In the genomic region with DNA sequence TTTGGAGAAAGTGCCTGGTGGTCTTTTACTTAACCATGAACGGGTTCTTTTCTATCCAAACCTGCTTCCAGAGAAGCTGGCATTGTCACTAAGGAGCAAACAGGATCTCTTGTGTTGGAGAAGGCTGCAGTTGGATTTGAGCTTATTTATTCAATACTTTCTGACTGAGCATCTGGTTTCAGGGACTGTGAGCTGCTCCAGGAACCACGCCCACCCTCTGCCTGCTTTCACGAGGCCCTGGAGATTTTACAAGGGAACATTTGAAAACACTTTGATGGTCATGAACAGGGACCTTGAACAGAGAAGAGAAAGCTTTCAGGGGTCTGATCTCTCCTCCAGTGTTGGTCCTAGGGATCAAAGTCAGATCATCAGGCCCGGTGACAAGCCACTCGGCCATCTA, we compare ENCODE assay signal across 10 mouse cellular contexts.
DNase-seq lines count a peak whose midpoint lies in the region; ATAC-seq and TF ChIP-seq lines count a peak whose summit lies in the region.
"Had no signal": no experiment of that assay in that cellular context is flagged by ENCODE, and none has a peak within 500 bp of the region (broad histone marks: within the 10 kb centered on the region; RNA-seq: fewer than 3 reads in every experiment).

No protein-coding gene starts in this region.

- H3K4me2 ChIP-seq in embryonic facial prominence, embryonic 12.5 days (replicated peaks): no peak overlapping the region
- H3K4me2 ChIP-seq in heart, postnatal 0 days (ENCODE audit: low read depth, low read length): no peak overlapping the region
- peak overlapping the region; percentile 54; the same call in 1 of the 2 replicates for H3K4me2 ChIP-seq in liver, embryonic 13.5 days
- no peak overlapping the region for H3K4me2 ChIP-seq in intestine, postnatal 0 days (replicated peaks; ENCODE audit: low read depth)
- H3K4me2 ChIP-seq: forebrain, embryonic 15.5 days had no signal

- WGBS in heart, adult 2 months: 59% methylated on average over 5 of the region's 5 CpGs
- WGBS in embryonic facial prominence, embryonic 12.5 days: 46% methylated on average over 5 of the region's 5 CpGs
- WGBS in heart, postnatal 0 days: 69% methylated on average over 5 of the region's 5 CpGs
- 42% methylated on average over 5 of the region's 5 CpGs for WGBS in liver, embryonic 13.5 days (ENCODE audit: insufficient replicate concordance)
- WGBS in intestine, postnatal 0 days: 62% methylated on average over 5 of the region's 5 CpGs

- TF ChIP-seq POLR2A in heart, adult 2 months (IDR thresholded peaks at IDR 0.05; ENCODE audit: insufficient read depth, low read depth, low read length): no peak

- H3K9me3 ChIP-seq in embryonic facial prominence, embryonic 12.5 days: no peaks in the 10 kb centered on the region
- no peaks in the 10 kb centered on the region for H3K9me3 ChIP-seq in heart, postnatal 0 days (replicated peaks; ENCODE audit: control insufficient read depth, low read length)
- H3K9me3 ChIP-seq in liver, embryonic 13.5 days (replicated peaks): no peaks in the 10 kb centered on the region
- no peaks in the 10 kb centered on the region for H3K9me3 ChIP-seq in intestine, postnatal 0 days (ENCODE audit: control insufficient read depth)
- H3K9me3 ChIP-seq: forebrain, embryonic 15.5 days had no signal

- no peaks in the 10 kb centered on the region for H3K79me2 ChIP-seq in heart, adult 2 months (replicated peaks; ENCODE audit: control insufficient read depth, insufficient read depth, low read length)

- no peak for ATAC-seq in embryonic facial prominence, embryonic 12.5 days (ENCODE audit: insufficient number of reproducible peaks, insufficient read depth, low FRiP score, low TSS enrichment)
- no peak for ATAC-seq in heart, postnatal 0 days (ENCODE audit: insufficient read depth, low read depth)
- no peak for ATAC-seq in liver, embryonic 13.5 days (ENCODE audit: low read depth)
- no peak for ATAC-seq in intestine, postnatal 0 days
- ATAC-seq: forebrain, embryonic 15.5 days had no signal

- H3K27ac ChIP-seq in heart, adult 2 months: peak overlapping the region; percentile 55
- 0 out of 2 replicates have a peak overlapping the region, but pooled peaks have one; percentile 18 for H3K27ac ChIP-seq in embryonic facial prominence, embryonic 12.5 days
- peak overlapping the region; percentile 47 for H3K27ac ChIP-seq in heart, postnatal 0 days (ENCODE audit: low read depth)
- peak overlapping the region; percentile 98 for H3K27ac ChIP-seq in liver, embryonic 13.5 days
- no peak overlapping the region for H3K27ac ChIP-seq in intestine, postnatal 0 days (ENCODE audit: low read depth, low read length)
- H3K27ac ChIP-seq: forebrain, embryonic 15.5 days had no signal

- H3K4me3 ChIP-seq in heart, adult 2 months: no peak overlapping the region
- no peak overlapping the region for H3K4me3 ChIP-seq in embryonic facial prominence, embryonic 12.5 days
- no peak overlapping the region for H3K4me3 ChIP-seq in heart, postnatal 0 days (ENCODE audit: low read depth, low read length)
- no peak overlapping the region for H3K4me3 ChIP-seq in liver, embryonic 13.5 days (replicated peaks)
- no peak overlapping the region for H3K4me3 ChIP-seq in intestine, postnatal 0 days (ENCODE audit: low read depth, low read length)
- H3K4me3 ChIP-seq: forebrain, embryonic 15.5 days had no signal

- TF ChIP-seq CTCF in heart, adult 2 months (IDR thresholded peaks at IDR 0.05): no peak
- TF ChIP-seq CTCF in heart, postnatal 0 days (IDR thresholded peaks at IDR 0.05; ENCODE audit: low read depth): no peak
- TF ChIP-seq CTCF in intestine, postnatal 0 days (IDR thresholded peaks at IDR 0.05; ENCODE audit: low read depth): no peak

- peak; percentile 49 to 64 for DNase-seq in heart, adult 2 months
- DNase-seq in heart, postnatal 36 days: no peak
- DNase-seq in heart, postnatal 0 days (ENCODE audit: low spot score): no peak
- DNase-seq in liver, embryonic 13.5 days: no peak
- DNase-seq in spleen, postnatal 14 days (ENCODE audit: low spot score in 2 of 2): no peak
- DNase-seq in adrenal gland, postnatal 36 days: no peak
- DNase-seq: embryo, embryonic 11 days had no signal

- TF ChIP-seq EP300 in heart, adult 2 months (IDR thresholded peaks at IDR 0.05; ENCODE audit: insufficient read depth, low read depth, low read length): no peak
- TF ChIP-seq EP300 in heart, postnatal 0 days (IDR thresholded peaks at IDR 0.05; ENCODE audit: low read depth): no peak

- no peaks in the 10 kb centered on the region for H3K27me3 ChIP-seq in heart, adult 2 months (ENCODE audit: control insufficient read depth, insufficient read depth, low read length)
- no peaks in the 10 kb centered on the region for H3K27me3 ChIP-seq in embryonic facial prominence, embryonic 12.5 days
- no peaks in the 10 kb centered on the region for H3K27me3 ChIP-seq in heart, postnatal 0 days (ENCODE audit: control insufficient read depth, insufficient read depth, low read length)
- no peaks in the 10 kb centered on the region for H3K27me3 ChIP-seq in liver, embryonic 13.5 days
- H3K27me3 ChIP-seq in intestine, postnatal 0 days (replicated peaks; ENCODE audit: control insufficient read depth, insufficient read depth, low read length): no peaks in the 10 kb centered on the region
- H3K27me3 ChIP-seq: forebrain, embryonic 15.5 days had no signal

- peaks cover 5% of the 10 kb centered on the region for H3K4me1 ChIP-seq in heart, adult 2 months (ENCODE audit: control insufficient read depth, insufficient read depth, low read length)
- H3K4me1 ChIP-seq in embryonic facial prominence, embryonic 12.5 days: peaks cover 40% of the 10 kb centered on the region
- no peaks in the 10 kb centered on the region for H3K4me1 ChIP-seq in heart, postnatal 0 days (ENCODE audit: control insufficient read depth, insufficient read depth)
- H3K4me1 ChIP-seq in liver, embryonic 13.5 days (replicated peaks): peaks cover 91% of the 10 kb centered on the region
- no peaks in the 10 kb centered on the region; the same call in 1 of the 2 replicates for H3K4me1 ChIP-seq in intestine, postnatal 0 days (replicated peaks; ENCODE audit: control insufficient read depth, insufficient read depth, low read length)
- H3K4me1 ChIP-seq: forebrain, embryonic 15.5 days had no signal

- H3K9ac ChIP-seq in heart, adult 2 months (ENCODE audit: low read depth, low read length): no peak overlapping the region
- H3K9ac ChIP-seq in embryonic facial prominence, embryonic 12.5 days: no peak overlapping the region
- H3K9ac ChIP-seq in heart, postnatal 0 days (replicated peaks; ENCODE audit: low read depth, low read length): no peak overlapping the region
- H3K9ac ChIP-seq in liver, embryonic 13.5 days: peak overlapping the region; percentile 58
- H3K9ac ChIP-seq in intestine, postnatal 0 days (ENCODE audit: low read depth, low read length): no peak overlapping the region
- H3K9ac ChIP-seq: forebrain, embryonic 15.5 days had no signal

- no peaks in the 10 kb centered on the region for H3K36me3 ChIP-seq in heart, adult 2 months (ENCODE audit: control insufficient read depth, insufficient read depth, low read length)
- H3K36me3 ChIP-seq in embryonic facial prominence, embryonic 12.5 days: no peaks in the 10 kb centered on the region
- no peaks in the 10 kb centered on the region for H3K36me3 ChIP-seq in heart, postnatal 0 days (replicated peaks; ENCODE audit: control insufficient read depth, insufficient read depth, low read length)
- no peaks in the 10 kb centered on the region for H3K36me3 ChIP-seq in liver, embryonic 13.5 days
- H3K36me3 ChIP-seq in intestine, postnatal 0 days (ENCODE audit: control insufficient read depth, insufficient read depth): no peaks in the 10 kb centered on the region
- H3K36me3 ChIP-seq: forebrain, embryonic 15.5 days had no signal

- intact Hi-C loops in heart, adult 2 months (cut with DNase I): no loop called here
- intact Hi-C loops in heart, postnatal 36 days (cut with DNase I): no loop called here

Comparison
In these comparisons a context has a peak if more than half of its experiments do, and no peak if none do; other contexts are left out.
1. DNase-seq: peak in heart, adult 2 months (2 of 2); none in heart, postnatal 36 days (0 of 2), heart, postnatal 0 days (single experiment), liver, embryonic 13.5 days (single experiment), spleen, postnatal 14 days (0 of 2) and adrenal gland, postnatal 36 days (0 of 2).